Mouse (Mus musculus) limb, embryonic 15.5 days (tissue): ENCODE data around the gene Il6ra. TPM values are rescaled to one million over a fixed set of nuclear protein-coding genes. Genes with fewer than 3 reads are reported as not detected.

Experiments
- ATAC-seq: fragments of 200-750 bp; cut with Nextera tagmentation; 2 replicates; pipeline ENCODE4 v1.8.0; 2017; ENCODE audit warnings: low read depth, moderate TSS enrichment; ENCODE audit not compliant: insufficient number of reproducible peaks, low FRiP score, low TSS enrichment
- H3K27ac ChIP-seq: fragments of 300-500 bp; sonication (generic); 2 replicates; pipeline ENCODE4 v1.5.1; 2015; ENCODE audit warnings: moderate library complexity, mild to moderate bottlenecking, inconsistent platforms
- H3K27me3 ChIP-seq: fragments of 300-500 bp; sonication (generic); 2 replicates; pipeline ENCODE4 v1.6.1; 2015; ENCODE audit warnings: inconsistent platforms
- H3K36me3 ChIP-seq: fragments of 300-500 bp; sonication (generic); 2 replicates; pipeline ENCODE4 v1.6.1; 2015; ENCODE audit warnings: inconsistent platforms
- H3K4me1 ChIP-seq: fragments of 300-500 bp; sonication (generic); 2 replicates; pipeline ENCODE4 v1.6.1; 2015; ENCODE audit warnings: inconsistent platforms
- H3K4me2 ChIP-seq: fragments of 300-500 bp; sonication (generic); 2 replicates; pipeline ENCODE4 v1.6.1; 2015; ENCODE audit warnings: mild to moderate bottlenecking, inconsistent platforms
- H3K4me3 ChIP-seq: fragments of 300-500 bp; sonication (generic); 2 replicates; pipeline ENCODE4 v1.5.1; 2015; ENCODE audit warnings: mild to moderate bottlenecking, inconsistent platforms
- H3K9ac ChIP-seq: fragments of 300-500 bp; sonication (generic); 2 replicates; pipeline ENCODE4 v1.6.1; 2015; ENCODE audit warnings: inconsistent platforms
- H3K9me3 ChIP-seq: fragments of 300-500 bp; sonication (generic); 2 replicates; pipeline ENCODE4 v1.6.1; 2016; ENCODE audit warnings: inconsistent platforms
- WGBS: fragments of 180-500 bp; shearing (Covaris S2); methylation state at CpG from one replicate; pipeline ENCODE4 v1.1.7; 2015; 5-methylcytosine and 5-hydroxymethylcytosine counted together
- polyA plus RNA-seq: library from polyadenylated mRNA; unstranded; fragments of >200 nt; fragmentation: Nextera tagmentation; extraction: Ambion mirVana; gene quantifications from 2 replicates; pipeline ENCODE4 v1.2.1, GENCODE M21; 2015

Il6ra gene
- 2.9 and 3.0 TPM in 2 replicates for polyA plus RNA-seq

- no peaks in the 10 kb centered on the region for H3K9me3 ChIP-seq
- WGBS, result 2% methylated on average over 75 of the region's 75 CpGs
- H3K4me1 ChIP-seq, result peaks cover 21% of the 10 kb centered on the region
- H3K4me2 ChIP-seq, result peak within 1 kb of the TSS; percentile 100
- ATAC-seq, result peak; percentile 78
- peaks cover 26% of the 10 kb centered on the region for H3K27me3 ChIP-seq
- H3K27ac ChIP-seq, result peak within 1 kb of the TSS; percentile 47; the same call in 1 of the 2 replicates
- peak within 1 kb of the TSS; percentile 46 for H3K9ac ChIP-seq
- peak within 1 kb of the TSS; percentile 56 for H3K4me3 ChIP-seq
- no peaks in the 10 kb centered on the region for H3K36me3 ChIP-seq
These were observed at the start of gene Il6ra for GRCm38 (mm10) chr3:89912543-89913391. Gene Il6ra, minus strand, starts transcription at chr3:89913196.

- H3K9me3 ChIP-seq, result no peaks in the 10 kb centered on the region
- peaks cover 43% of the 10 kb centered on the region for H3K4me1 ChIP-seq
- H3K9ac ChIP-seq, result peak overlapping the region; percentile 92
- peak overlapping the region; percentile 98 for H3K4me2 ChIP-seq
- H3K27me3 ChIP-seq, result no peaks in the 10 kb centered on the region
- ATAC-seq, result no peak
- peak overlapping the region; percentile 97 for H3K27ac ChIP-seq
- H3K4me3 ChIP-seq, result peak overlapping the region; percentile 89
- 2% methylated on average over 14 of the region's 14 CpGs for WGBS
- peaks cover 24% of the 10 kb centered on the region for H3K36me3 ChIP-seq
These were observed 49.2 kb upstream of the Il6ra start for GRCm38 (mm10) chr3:89962059-89962750.

GRCm38 (mm10) chr3:89961436-89961835 is 48.4 kb upstream of the Il6ra start:
- H3K4me3 ChIP-seq, result peak overlapping the region; percentile 89
- peaks cover 32% of the 10 kb centered on the region for H3K36me3 ChIP-seq
- no peak for ATAC-seq
- 41% methylated on average over 4 of the region's 4 CpGs for WGBS
- peak overlapping the region; percentile 97 for H3K27ac ChIP-seq
- no peaks in the 10 kb centered on the region for H3K9me3 ChIP-seq
- H3K4me2 ChIP-seq, result peak overlapping the region; percentile 98
- H3K27me3 ChIP-seq, result no peaks in the 10 kb centered on the region
- H3K9ac ChIP-seq, result peak overlapping the region; percentile 17; the same call in 1 of the 2 replicates
- peaks cover 43% of the 10 kb centered on the region for H3K4me1 ChIP-seq

DNA sequence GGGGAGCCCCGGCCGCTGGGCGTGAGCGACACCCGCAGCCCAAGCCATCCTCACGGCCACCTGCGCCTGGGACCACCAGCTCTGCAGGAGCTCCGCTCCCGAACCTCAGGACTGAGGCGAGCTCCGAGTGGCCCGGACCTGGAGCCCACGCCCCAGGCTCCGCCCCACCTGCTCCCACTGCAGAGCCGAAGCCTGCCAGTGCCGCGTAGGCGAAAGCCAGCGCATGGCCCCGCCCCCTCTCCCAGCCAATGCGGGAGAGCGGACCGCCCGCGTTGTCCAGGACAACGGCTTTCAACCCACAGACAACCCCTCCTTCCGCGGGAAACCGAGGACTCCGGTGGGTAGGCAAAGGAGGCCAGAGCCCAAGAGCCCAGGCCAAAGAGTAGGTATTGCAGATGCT is 47.5 kb upstream of the Il6ra start:
- Histone ChIP-seq H3K4me3 (peak overlapping the region; percentile 89), H3K4me1 (peaks cover 43% of the 10 kb centered on the region), H3K4me2 (peak overlapping the region; percentile 98), H3K9ac (peak overlapping the region; percentile 61), H3K9me3 (no peaks in the 10 kb centered on the region), H3K27me3 (no peaks in the 10 kb centered on the region), H3K27ac (peak overlapping the region; percentile 97), H3K36me3 (peaks cover 39% of the 10 kb centered on the region)
- ATAC-seq, result peak; percentile 86
- WGBS, result under 1% methylated on average over 29 of the region's 30 CpGs

DNA sequence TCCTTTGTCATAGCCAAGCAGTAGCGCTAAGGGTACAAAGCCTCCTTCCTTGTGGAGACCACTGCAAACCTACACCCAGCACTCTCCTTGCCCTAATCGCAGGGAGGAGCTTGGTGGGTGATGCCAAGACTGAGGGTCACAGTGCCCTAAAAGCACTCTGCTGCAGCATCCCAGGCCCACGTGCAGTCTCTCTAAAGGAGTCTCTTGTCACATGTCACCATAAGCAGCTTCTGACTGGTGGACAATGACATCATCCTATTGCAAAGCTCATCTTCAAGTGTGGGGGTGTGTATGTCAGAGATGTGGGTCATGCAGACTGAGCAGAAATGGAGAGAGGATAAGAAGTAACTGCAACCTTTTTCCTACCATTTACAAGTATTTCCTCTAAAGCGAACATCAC is 46.4 kb upstream of the Il6ra start:
- no peak overlapping the region for H3K9ac ChIP-seq
- H3K27me3 ChIP-seq, result no peaks in the 10 kb centered on the region
- H3K4me2 ChIP-seq, result no peak overlapping the region
- no peaks in the 10 kb centered on the region for H3K9me3 ChIP-seq
- no peak overlapping the region for H3K4me3 ChIP-seq
- H3K4me1 ChIP-seq, result peaks cover 36% of the 10 kb centered on the region
- H3K27ac ChIP-seq, result no peak overlapping the region
- H3K36me3 ChIP-seq, result peaks cover 44% of the 10 kb centered on the region
- WGBS, result 79% methylated on average over 4 of the region's 4 CpGs
- ATAC-seq, result no peak

DNA sequence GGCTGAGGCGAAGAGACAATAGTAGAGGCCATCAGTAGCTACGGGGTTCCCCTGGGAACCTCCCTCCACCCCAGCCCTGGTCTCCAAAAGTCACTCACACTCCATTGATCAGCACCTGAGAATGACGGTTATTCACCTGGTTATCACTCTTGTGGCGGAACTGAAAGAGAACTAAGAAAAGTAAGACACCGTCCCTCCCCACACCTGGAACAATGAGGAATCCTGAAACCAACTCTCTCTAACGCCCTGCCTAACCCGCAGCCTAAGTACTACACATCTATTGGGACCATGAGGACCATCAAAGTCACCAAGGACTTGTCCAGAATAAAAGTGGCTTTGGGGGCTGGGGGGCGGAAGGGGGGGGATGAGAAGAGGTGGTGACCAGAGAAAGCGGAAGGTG is 44.9 kb upstream of the Il6ra start:
- peaks cover 60% of the 10 kb centered on the region for H3K36me3 ChIP-seq
- whole genome bisulfite sequencing, result 94% methylated on average over 9 of the region's 9 CpGs
- no peak overlapping the region for H3K4me3 ChIP-seq
- H3K27ac ChIP-seq, result no peak overlapping the region
- no peaks in the 10 kb centered on the region for H3K9me3 ChIP-seq
- H3K27me3 ChIP-seq, result no peaks in the 10 kb centered on the region
- H3K9ac ChIP-seq, result no peak overlapping the region
- no peak for ATAC-seq
- H3K4me1 ChIP-seq, result peaks cover 39% of the 10 kb centered on the region
- H3K4me2 ChIP-seq, result no peak overlapping the region

- Histone ChIP-seq H3K27me3 (no peaks in the 10 kb centered on the region), H3K9ac (no peak overlapping the region), H3K9me3 (no peaks in the 10 kb centered on the region), H3K4me1 (peaks cover 31% of the 10 kb centered on the region), H3K36me3 (peaks cover 75% of the 10 kb centered on the region), H3K27ac (no peak overlapping the region), H3K4me3 (no peak overlapping the region), H3K4me2 (no peak overlapping the region)
- ATAC-seq, result no peak
- 93% methylated on average over 7 of the region's 7 CpGs for WGBS
These were observed 43.4 kb upstream of the Il6ra start for GRCm38 (mm10) chr3:89956177-89956971.

GRCm38 (mm10) chr3:89953420-89953819 is 40.4 kb upstream of the Il6ra start:
- no peaks in the 10 kb centered on the region for H3K9me3 ChIP-seq
- whole genome bisulfite sequencing, result 1% methylated on average over 4 of the region's 4 CpGs
- 0 out of 2 replicates have a peak overlapping the region, but pooled peaks have one; percentile 27 for H3K27ac ChIP-seq
- H3K9ac ChIP-seq, result no peak overlapping the region
- no peak for ATAC-seq
- H3K27me3 ChIP-seq, result no peaks in the 10 kb centered on the region
- H3K4me3 ChIP-seq, result no peak overlapping the region
- 0 out of 2 replicates have a peak, but pooled peaks cover 5% of the 10 kb centered on the region for H3K4me1 ChIP-seq
- peaks cover 95% of the 10 kb centered on the region for H3K36me3 ChIP-seq
- H3K4me2 ChIP-seq, result no peak overlapping the region

GRCm38 (mm10) chr3:89948655-89949054 is 35.7 kb upstream of the Il6ra start:
- no peak for ATAC-seq

DNA sequence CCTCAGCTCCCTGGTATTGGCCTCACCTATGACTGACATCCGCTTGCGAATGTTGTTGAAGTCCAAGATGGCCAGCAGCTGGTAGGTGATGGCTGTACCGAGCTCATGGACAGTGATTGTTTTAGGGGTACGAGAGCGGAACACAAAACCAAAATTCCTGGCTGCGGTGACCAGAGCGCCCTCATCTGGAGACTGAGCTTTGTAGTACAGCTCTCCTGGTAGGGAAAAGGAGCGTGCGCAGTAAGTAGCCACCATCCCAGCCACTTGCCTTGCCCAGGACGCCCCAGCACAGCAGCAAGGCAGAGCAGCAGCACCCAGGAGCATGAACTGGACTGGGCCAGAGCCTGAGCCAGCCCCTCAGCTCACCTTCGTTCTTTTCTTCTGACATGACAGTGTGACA is 35.0 kb upstream of the Il6ra start:
- 85% methylated on average over 11 of the region's 11 CpGs for WGBS
- no peak overlapping the region for H3K9ac ChIP-seq

More at GRCm38 (mm10) chr3:89948655-89949054, 35.7 kb upstream of the Il6ra start:
- Histone ChIP-seq H3K4me1 (no peaks in the 10 kb centered on the region), H3K9me3 (no peaks in the 10 kb centered on the region), H3K36me3 (peaks cover 99% of the 10 kb centered on the region), H3K27ac (no peak overlapping the region), H3K4me3 (no peak overlapping the region), H3K9ac (no peak overlapping the region), H3K27me3 (no peaks in the 10 kb centered on the region), H3K4me2 (no peak overlapping the region)
- 89% methylated on average over 6 of the region's 6 CpGs for WGBS

GRCm38 (mm10) chr3:89945026-89945425 is 32.0 kb upstream of the Il6ra start:
- H3K27ac ChIP-seq, result no peak overlapping the region
- H3K36me3 ChIP-seq, result peaks cover 100% of the 10 kb centered on the region
- WGBS, result 86% methylated on average over 8 of the region's 8 CpGs
- no peaks in the 10 kb centered on the region for H3K27me3 ChIP-seq
- H3K9me3 ChIP-seq, result no peaks in the 10 kb centered on the region
- H3K9ac ChIP-seq, result no peak overlapping the region
- no peaks in the 10 kb centered on the region for H3K4me1 ChIP-seq
- no peak for ATAC-seq
- H3K4me2 ChIP-seq, result no peak overlapping the region
- H3K4me3 ChIP-seq, result no peak overlapping the region

More for the DNA sequence above, 35.0 kb upstream of the Il6ra start:
- peaks cover 99% of the 10 kb centered on the region for H3K36me3 ChIP-seq
- no peaks in the 10 kb centered on the region for H3K9me3 ChIP-seq
- H3K4me2 ChIP-seq, result no peak overlapping the region
- no peak overlapping the region for H3K4me3 ChIP-seq
- H3K4me1 ChIP-seq, result no peaks in the 10 kb centered on the region
- H3K27ac ChIP-seq, result no peak overlapping the region
- no peak for ATAC-seq
- H3K27me3 ChIP-seq, result no peaks in the 10 kb centered on the region
